Mouse (Mus musculus): ENCODE data around the gene Slamf9. TPM values are rescaled to one million over a fixed set of nuclear protein-coding genes. Genes with fewer than 3 reads are reported as not detected.

Gene Slamf9
- polyA plus RNA-seq, 1 experiment from 2014 or later: 5.3 TPM

DNA sequence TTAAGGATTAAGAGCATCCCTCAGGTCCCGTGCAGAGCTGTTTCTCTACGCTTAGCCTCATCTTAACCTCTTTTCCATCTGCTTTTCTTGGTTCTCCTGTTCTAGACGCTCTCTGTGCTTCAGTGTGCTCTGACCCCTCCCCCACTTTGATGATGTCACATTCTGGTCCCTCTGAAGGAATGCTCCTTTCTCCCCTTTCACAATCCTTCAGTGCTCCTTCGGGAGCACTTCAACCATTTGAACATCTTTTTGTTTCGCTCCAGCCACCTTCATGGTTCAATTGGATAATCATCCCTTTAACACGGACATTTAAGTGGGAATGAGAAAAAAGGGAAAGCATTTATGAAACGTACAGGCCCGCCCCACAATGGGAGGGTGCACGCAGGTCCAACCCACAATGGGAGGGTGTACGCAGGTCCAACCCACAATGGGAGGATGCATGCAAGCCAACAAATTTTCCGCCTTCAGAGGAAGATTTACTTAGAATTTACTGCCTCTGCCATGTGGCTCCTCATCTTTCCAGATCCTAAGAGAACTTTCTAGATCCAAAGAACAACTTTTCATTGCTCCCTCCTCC, 6.8 kb upstream of the Slamf9 start:
- WGBS: 83% methylated on average over 11 of the region's 11 CpGs
- Histone ChIP-seq H3K36me3 (ENCODE audit: insufficient read depth, low read length) (no peaks in the 10 kb centered on the region), H3K9me3 (ENCODE audit: low read length) (no peaks in the 10 kb centered on the region), H3K4me3 (ENCODE audit: low read depth, low read length) (no peak overlapping the region), H3K27ac (ENCODE audit: low read length) (no peak overlapping the region), H3K4me1 (ENCODE audit: insufficient read depth, low read depth, low read length) (no peaks in the 10 kb centered on the region), H3K9ac (replicated peaks; ENCODE audit: low read depth) (no peak overlapping the region), H3K4me2 (replicated peaks; ENCODE audit: low read depth, low read length) (no peak overlapping the region), H3K27me3 (replicated peaks; ENCODE audit: insufficient read depth, low read length) (no peaks in the 10 kb centered on the region)
- ATAC-seq (no peak), DNase-seq (ENCODE audit: low spot score) (no peak)
- TF ChIP-seq CTCF (IDR thresholded peaks at IDR 0.05) (no peak), EP300 (IDR thresholded peaks at IDR 0.05) (no peak)

DNA sequence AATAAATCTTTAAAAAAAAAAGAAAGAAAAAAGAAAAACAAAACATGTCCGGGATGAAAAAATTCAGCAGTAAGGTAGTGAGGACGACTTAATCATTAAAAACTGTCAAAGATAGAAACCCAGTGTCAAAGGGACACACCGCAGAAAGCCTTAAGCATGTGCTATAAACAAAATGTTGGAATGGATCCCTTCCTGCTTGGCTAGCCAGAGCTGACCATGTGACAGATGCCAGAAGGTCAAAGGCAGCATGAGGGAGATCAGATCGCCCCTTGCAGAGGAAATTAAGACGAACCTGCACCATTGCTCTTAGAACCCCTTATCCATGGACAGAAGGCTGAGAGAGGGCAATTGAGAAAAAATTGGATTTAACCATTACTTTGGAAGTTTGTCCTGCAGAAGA, 5.8 kb upstream of the Slamf9 start:
- WGBS: 29% methylated on average over 5 of the region's 5 CpGs
- ATAC-seq: no peak

DNA sequence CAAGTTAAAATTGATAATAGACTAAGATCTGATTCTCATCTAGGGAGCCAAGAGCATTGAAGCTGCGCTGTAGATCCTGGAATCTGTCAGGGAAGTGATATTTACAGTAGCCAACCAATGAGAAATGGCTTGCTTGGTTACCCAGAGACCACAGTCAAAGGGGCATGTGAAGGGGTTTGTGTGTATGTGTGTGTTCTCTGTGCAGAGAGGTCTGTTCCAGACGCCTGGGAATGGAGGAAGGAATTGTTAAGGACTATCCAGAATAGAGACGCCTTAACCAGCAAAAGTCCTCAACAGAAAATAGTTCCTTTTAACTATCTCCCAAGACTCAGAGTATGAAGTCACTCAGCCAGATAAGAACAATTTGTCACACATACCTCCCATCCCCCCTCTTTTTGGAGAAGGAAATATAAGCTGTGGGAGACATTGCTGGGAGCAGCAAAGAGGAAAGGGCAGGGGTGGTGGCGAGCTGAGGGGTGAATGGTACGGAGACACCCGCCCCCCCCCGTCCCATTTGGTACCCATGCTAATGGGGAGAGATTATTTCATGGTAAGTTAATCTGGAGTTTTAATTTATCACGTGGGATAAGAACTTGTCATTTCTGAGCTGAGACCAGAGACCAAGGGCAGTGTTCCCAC, 5.2 kb upstream of the Slamf9 start:
- no peaks in the 10 kb centered on the region for H3K9me3 ChIP-seq (ENCODE audit: low read length)

More for the DNA sequence above, 5.8 kb upstream of the Slamf9 start:
- no peak overlapping the region for H3K9ac ChIP-seq (replicated peaks; ENCODE audit: low read depth)
- H3K4me1 ChIP-seq (ENCODE audit: insufficient read depth, low read depth, low read length): no peaks in the 10 kb centered on the region
- no peaks in the 10 kb centered on the region for H3K27me3 ChIP-seq (replicated peaks; ENCODE audit: insufficient read depth, low read length)
- TF ChIP-seq CTCF (IDR thresholded peaks at IDR 0.05): no peak
- no peaks in the 10 kb centered on the region for H3K9me3 ChIP-seq (ENCODE audit: low read length)
- H3K4me2 ChIP-seq (replicated peaks; ENCODE audit: low read depth, low read length): no peak overlapping the region
- DNase-seq (ENCODE audit: low spot score): no peak
- H3K27ac ChIP-seq (ENCODE audit: low read length): no peak overlapping the region
- H3K4me3 ChIP-seq (ENCODE audit: low read depth, low read length): no peak overlapping the region
- H3K36me3 ChIP-seq (ENCODE audit: insufficient read depth, low read length): no peaks in the 10 kb centered on the region

DNA sequence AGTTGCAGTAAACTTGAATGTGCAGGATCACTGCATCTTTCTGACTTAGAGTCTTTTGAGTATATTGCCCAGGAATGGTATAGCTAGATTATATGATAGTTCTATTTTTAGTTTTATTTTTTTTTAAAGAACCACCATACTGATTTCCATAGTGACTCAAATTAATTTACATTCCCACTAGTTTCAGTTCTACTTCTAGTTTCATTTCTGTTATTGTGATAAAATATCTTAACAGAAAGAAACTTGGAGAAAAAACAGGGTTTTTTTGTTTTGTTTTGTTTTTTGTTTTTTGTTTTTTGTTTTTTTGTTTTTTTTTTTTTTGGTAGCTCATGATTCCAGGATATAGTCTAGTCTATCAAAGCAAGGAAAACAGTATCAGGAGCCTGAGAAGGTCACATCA, 2.2 kb upstream of the Slamf9 start:
- Histone ChIP-seq H3K27ac (ENCODE audit: low read length) (no peak overlapping the region), H3K4me3 (ENCODE audit: low read depth, low read length) (no peak overlapping the region), H3K9me3 (ENCODE audit: low read length) (no peaks in the 10 kb centered on the region), H3K27me3 (replicated peaks; ENCODE audit: insufficient read depth, low read length) (no peaks in the 10 kb centered on the region), H3K36me3 (ENCODE audit: insufficient read depth, low read length) (no peaks in the 10 kb centered on the region), H3K4me1 (ENCODE audit: insufficient read depth, low read depth, low read length) (no peaks in the 10 kb centered on the region), H3K9ac (replicated peaks; ENCODE audit: low read depth) (no peak overlapping the region), H3K4me2 (replicated peaks; ENCODE audit: low read depth, low read length) (no peak overlapping the region)
- no peak for TF ChIP-seq EP300 (IDR thresholded peaks at IDR 0.05)
- TF ChIP-seq CTCF (IDR thresholded peaks at IDR 0.05): no peak
- DNase-seq (ENCODE audit: low spot score) (no peak), ATAC-seq (no peak)

More for the DNA sequence above, 5.2 kb upstream of the Slamf9 start:
- no peak overlapping the region for H3K9ac ChIP-seq (replicated peaks; ENCODE audit: low read depth)
- 36% methylated on average over 8 of the region's 8 CpGs for WGBS
- H3K4me3 ChIP-seq (ENCODE audit: low read depth, low read length): no peak overlapping the region
- H3K27me3 ChIP-seq (replicated peaks; ENCODE audit: insufficient read depth, low read length): no peaks in the 10 kb centered on the region
- no peaks in the 10 kb centered on the region for H3K4me1 ChIP-seq (ENCODE audit: insufficient read depth, low read depth, low read length)
- no peak for TF ChIP-seq EP300 (IDR thresholded peaks at IDR 0.05)
- ATAC-seq (no peak), DNase-seq (ENCODE audit: low spot score) (no peak)
- no peak overlapping the region for H3K27ac ChIP-seq (ENCODE audit: low read length)
- no peak overlapping the region for H3K4me2 ChIP-seq (replicated peaks; ENCODE audit: low read depth, low read length)
- H3K36me3 ChIP-seq (ENCODE audit: insufficient read depth, low read length): no peaks in the 10 kb centered on the region

DNA sequence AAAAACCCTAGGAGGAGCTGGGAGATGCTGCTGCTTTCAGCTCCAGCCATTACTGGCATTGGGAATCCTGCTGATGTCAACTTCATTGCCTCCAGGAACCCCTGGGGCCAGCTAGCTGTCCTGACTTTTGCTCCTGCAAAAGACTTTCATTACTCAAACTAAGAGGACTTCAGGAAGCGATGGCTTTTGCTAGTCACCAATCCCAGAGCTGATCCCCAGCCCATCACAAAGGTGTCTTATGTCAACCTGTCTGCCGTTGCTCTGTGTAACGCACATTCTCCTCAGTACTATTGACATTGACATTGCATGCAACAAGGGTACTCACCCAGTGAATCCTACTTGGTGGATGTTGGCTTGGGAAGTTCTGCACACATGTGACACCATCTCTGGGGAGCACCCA, 962 bp upstream of the Slamf9 start:
- H3K9ac ChIP-seq (replicated peaks; ENCODE audit: low read depth): no peak overlapping the region
- TF ChIP-seq EP300 (IDR thresholded peaks at IDR 0.05) (no peak), CTCF (IDR thresholded peaks at IDR 0.05) (no peak)
- no peak overlapping the region for H3K4me2 ChIP-seq (replicated peaks; ENCODE audit: low read depth, low read length)
- no peak overlapping the region for H3K4me3 ChIP-seq (ENCODE audit: low read depth, low read length)
- H3K27me3 ChIP-seq (replicated peaks; ENCODE audit: insufficient read depth, low read length): no peaks in the 10 kb centered on the region
- WGBS: 59% methylated on average over 3 of the region's 3 CpGs
- H3K27ac ChIP-seq (ENCODE audit: low read length): no peak overlapping the region
- H3K36me3 ChIP-seq (ENCODE audit: insufficient read depth, low read length): no peaks in the 10 kb centered on the region
- ATAC-seq: no peak
- DNase-seq (ENCODE audit: low spot score): no peak
- H3K4me1 ChIP-seq (ENCODE audit: insufficient read depth, low read depth, low read length): no peaks in the 10 kb centered on the region
- H3K9me3 ChIP-seq (ENCODE audit: low read length): no peaks in the 10 kb centered on the region

DNA sequence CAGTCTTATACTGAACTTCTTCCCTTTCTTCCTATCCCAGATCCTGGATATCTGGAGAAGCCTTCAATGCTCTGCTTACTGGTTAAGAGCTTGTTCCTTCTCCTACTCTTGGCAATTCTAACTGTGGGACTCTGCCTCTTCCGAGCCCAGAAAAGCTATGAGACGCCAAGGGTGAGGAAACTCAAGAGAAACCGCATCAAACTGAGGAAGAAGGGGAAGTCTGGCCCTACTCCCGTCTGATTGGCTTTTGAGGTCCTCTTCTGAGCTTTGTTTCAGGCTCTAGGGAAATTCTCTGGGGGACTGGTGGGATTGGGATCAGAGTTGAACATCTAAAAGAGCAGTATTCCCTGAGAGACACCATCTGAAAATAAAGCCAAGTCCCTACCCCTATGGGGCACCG, 2.9 kb downstream of the Slamf9 start:
- no peaks in the 10 kb centered on the region for H3K4me1 ChIP-seq (ENCODE audit: insufficient read depth, low read depth, low read length)
- 62% methylated on average over 5 of the region's 5 CpGs for WGBS
- H3K27me3 ChIP-seq (replicated peaks; ENCODE audit: insufficient read depth, low read length): no peaks in the 10 kb centered on the region
- no peak overlapping the region for H3K9ac ChIP-seq (replicated peaks; ENCODE audit: low read depth)
- no peak overlapping the region for H3K27ac ChIP-seq (ENCODE audit: low read length)
- no peaks in the 10 kb centered on the region for H3K36me3 ChIP-seq (ENCODE audit: insufficient read depth, low read length)
- H3K4me2 ChIP-seq (replicated peaks; ENCODE audit: low read depth, low read length): no peak overlapping the region
- DNase-seq (ENCODE audit: low spot score) (no peak), ATAC-seq (no peak)
- no peak overlapping the region for H3K4me3 ChIP-seq (ENCODE audit: low read depth, low read length)
- TF ChIP-seq CTCF (IDR thresholded peaks at IDR 0.05): no peak
- TF ChIP-seq EP300 (IDR thresholded peaks at IDR 0.05): no peak
- H3K9me3 ChIP-seq (ENCODE audit: low read length): no peaks in the 10 kb centered on the region

Measured in lung, postnatal 0 days (tissue).